In genomic region chr11:107029536-107029935, GRCm38 (mm10) we compare ENCODE assay signal across 22 mouse cellular contexts. TPM values are rescaled to one million over a fixed set of nuclear protein-coding genes. Genes with fewer than 3 reads are reported as not detected.
A peak's percentile ranks its signal among the peaks of the same experiment; 100 is the strongest.
DNase-seq lines count a peak whose midpoint lies in the region; ATAC-seq and TF ChIP-seq lines count a peak whose summit lies in the region.
"Had no signal": no experiment of that assay in that cellular context is flagged by ENCODE, and none has a peak within 500 bp of the region (broad histone marks: within the 10 kb centered on the region; RNA-seq: fewer than 3 reads in every experiment).

No protein-coding gene starts in this region.

- no peak overlapping the region for H3K9ac ChIP-seq in liver, postnatal 0 days (replicated peaks)
- H3K9ac ChIP-seq in liver, embryonic 11.5 days (ENCODE audit: low read depth, low read length): no peak overlapping the region
- no peak overlapping the region for H3K9ac ChIP-seq in hindbrain, embryonic 13.5 days
- H3K9ac ChIP-seq: limb, embryonic 12.5 days; liver, embryonic 12.5 days; midbrain, embryonic 15.5 days; neural tube, embryonic 13.5 days had no signal

- peak overlapping the region; percentile 84 for H3K27ac ChIP-seq in liver, postnatal 0 days (ENCODE audit: low read depth)
- no peak overlapping the region for H3K27ac ChIP-seq in liver, embryonic 11.5 days (ENCODE audit: low read depth, low read length)
- H3K27ac ChIP-seq in hindbrain, embryonic 13.5 days: no peak overlapping the region
- H3K27ac ChIP-seq: gastrocnemius, adult 2 months; hindbrain, embryonic 10.5 days; limb, embryonic 12.5 days; liver, embryonic 12.5 days; midbrain, embryonic 15.5 days; stomach, postnatal 0 days had no signal

- TF ChIP-seq CTCF in liver, postnatal 0 days (IDR thresholded peaks at IDR 0.05; ENCODE audit: low read depth): no peak

- no peaks in the 10 kb centered on the region for H3K36me3 ChIP-seq in liver, postnatal 0 days (replicated peaks; ENCODE audit: insufficient read depth, low read length)
- no peaks in the 10 kb centered on the region for H3K36me3 ChIP-seq in liver, embryonic 11.5 days (ENCODE audit: control insufficient read depth, insufficient read depth, low read length)
- H3K36me3 ChIP-seq in hindbrain, embryonic 13.5 days: 0 out of 2 replicates have a peak, but pooled peaks cover 4% of the 10 kb centered on the region
- H3K36me3 ChIP-seq: midbrain, embryonic 15.5 days; neural tube, embryonic 13.5 days had no signal

- H3K4me1 ChIP-seq in liver, postnatal 0 days (ENCODE audit: insufficient read depth): peaks cover 14% of the 10 kb centered on the region
- H3K4me1 ChIP-seq in liver, embryonic 11.5 days (replicated peaks; ENCODE audit: control insufficient read depth, insufficient read depth, low read length): peaks cover 7% of the 10 kb centered on the region; the same call in 1 of the 2 replicates
- peaks cover 31% of the 10 kb centered on the region for H3K4me1 ChIP-seq in hindbrain, embryonic 13.5 days (replicated peaks)

- WGBS in liver, postnatal 0 days (ENCODE audit: insufficient replicate concordance): 56% methylated on average over 19 of the region's 19 CpGs
- 55% methylated on average over 19 of the region's 19 CpGs for WGBS in liver, embryonic 11.5 days
- 54% methylated on average over 19 of the region's 19 CpGs for WGBS in hindbrain, embryonic 13.5 days

- peaks cover 18% of the 10 kb centered on the region for H3K27me3 ChIP-seq in liver, postnatal 0 days (ENCODE audit: insufficient read depth, low read length)
- H3K27me3 ChIP-seq in liver, embryonic 11.5 days (replicated peaks; ENCODE audit: control insufficient read depth, insufficient read depth, low read length): peaks cover 14% of the 10 kb centered on the region; the same call in 1 of the 2 replicates
- H3K27me3 ChIP-seq in hindbrain, embryonic 13.5 days: 0 out of 2 replicates have a peak, but pooled peaks cover 3% of the 10 kb centered on the region
- H3K27me3 ChIP-seq: midbrain, embryonic 15.5 days; neural tube, embryonic 13.5 days had no signal

- no peak overlapping the region for H3K4me3 ChIP-seq in liver, postnatal 0 days (ENCODE audit: low read depth, low read length)
- no peak overlapping the region for H3K4me3 ChIP-seq in liver, embryonic 11.5 days (ENCODE audit: low read depth, low read length)
- no peak overlapping the region for H3K4me3 ChIP-seq in hindbrain, embryonic 13.5 days
- H3K4me3 ChIP-seq: gastrocnemius, adult 2 months; liver, embryonic 12.5 days; midbrain, embryonic 15.5 days; neural tube, embryonic 13.5 days had no signal

- TF ChIP-seq EP300 in liver, postnatal 0 days (IDR thresholded peaks at IDR 0.05; ENCODE audit: low read depth): no peak

- no peak for ATAC-seq in CD4-positive, CD25-positive, alpha-beta regulatory T cell, adult 4 months
- ATAC-seq in liver, postnatal 0 days: no peak
- no peak for ATAC-seq in liver, embryonic 11.5 days (replicated peaks; ENCODE audit: low FRiP score)
- ATAC-seq in megakaryocyte progenitor cell, adult 5-6 weeks (replicated peaks; ENCODE audit: poor library complexity): no peak
- ATAC-seq in erythroid progenitor cell, adult 5-6 weeks (replicated peaks; ENCODE audit: low FRiP score, poor library complexity, severe bottlenecking): no peak
- ATAC-seq in hindbrain, embryonic 13.5 days (ENCODE audit: low FRiP score): no peak
- ATAC-seq: forebrain, embryonic 14.5 days; hindbrain, postnatal 0 days; liver, embryonic 12.5 days; midbrain, embryonic 15.5 days had no signal

- DNase-seq in CD4-positive, CD25-positive, alpha-beta regulatory T cell, adult 2 months (ENCODE audit: low read depth, low spot score): peak; percentile 48
- DNase-seq in liver, postnatal 0 days: no peak
- DNase-seq in liver, embryonic 11.5 days (ENCODE audit: low spot score): no peak
- DNase-seq in thymus, postnatal 0 days (ENCODE audit: low spot score): peak; percentile 16
- DNase-seq: adrenal gland, postnatal 25 days; cerebellum, adult 8-10 months; gastrocnemius, adult 2 months; heart, postnatal 10 days; kidney, adult 18-20 months; lung, adult 2 months had no signal

- no peak overlapping the region for H3K4me2 ChIP-seq in liver, postnatal 0 days (ENCODE audit: low read depth, low read length)
- H3K4me2 ChIP-seq in liver, embryonic 11.5 days: no peak overlapping the region
- H3K4me2 ChIP-seq in hindbrain, embryonic 13.5 days: no peak overlapping the region
- H3K4me2 ChIP-seq: liver, embryonic 12.5 days; midbrain, embryonic 15.5 days had no signal

- no peaks in the 10 kb centered on the region for H3K9me3 ChIP-seq in liver, postnatal 0 days (ENCODE audit: low read length)
- H3K9me3 ChIP-seq in liver, embryonic 11.5 days (ENCODE audit: control insufficient read depth, low read length): no peaks in the 10 kb centered on the region
- H3K9me3 ChIP-seq in hindbrain, embryonic 13.5 days: no peaks in the 10 kb centered on the region
- H3K9me3 ChIP-seq: hindbrain, embryonic 10.5 days; limb, embryonic 12.5 days; liver, embryonic 12.5 days; midbrain, embryonic 15.5 days; neural tube, embryonic 13.5 days had no signal

RNA-seq across cellular contexts. Expression of gene 1810010H24Rik, which starts 4.1 kb away (rescaled TPM):
- 1 to 10 TPM; 1.4 to 1.5 TPM for polyA plus RNA-seq in CD4-positive, CD25-positive, alpha-beta regulatory T cell, adult 4 months (2017; shearing (Covaris generic))
- polyA plus RNA-seq in liver, postnatal 0 days (2015; fragmentation: Nextera tagmentation; extraction: Ambion mirVana): 7.3 and 10.3 TPM in 2 replicates
- polyA plus RNA-seq in liver, embryonic 11.5 days (2014; fragmentation: Nextera tagmentation; extraction: Ambion mirVana): 1.9 and 2.1 TPM in 2 replicates
- polyA plus RNA-seq in thymus, postnatal 0 days (2015; fragmentation: Nextera tagmentation; extraction: Ambion mirVana): 2.2 and 2.8 TPM in 2 replicates
- not detected in 2 replicates for total RNA-seq in megakaryocyte progenitor cell, adult 5-6 weeks (2015)
- total RNA-seq in megakaryocyte progenitor cell, adult 5-6 weeks (2017): not detected in 2 replicates
- 2.5 TPM in 1 of 2 replicates, not detected in the other for total RNA-seq in erythroid progenitor cell, adult 5-6 weeks (2015; ENCODE audit: low replicate concordance)
- not detected in 2 replicates for total RNA-seq in erythroid progenitor cell, adult 5-6 weeks (2017; ENCODE audit: low replicate concordance)
- polyA plus RNA-seq in hindbrain, embryonic 13.5 days (2015; fragmentation: Nextera tagmentation; extraction: Ambion mirVana): 5.4 and 5.6 TPM in 2 replicates

RNA-seq across cellular contexts. Expression of gene Kpna2, which starts 30.2 kb away (rescaled TPM):
- polyA plus RNA-seq in CD4-positive, CD25-positive, alpha-beta regulatory T cell, adult 4 months (2017; shearing (Covaris generic)): 100 to 1,000 TPM; 115 to 134 TPM
- 115 and 128 TPM in 2 replicates for polyA plus RNA-seq in liver, postnatal 0 days (2015; fragmentation: Nextera tagmentation; extraction: Ambion mirVana)
- 448 and 517 TPM in 2 replicates for polyA plus RNA-seq in liver, embryonic 11.5 days (2014; fragmentation: Nextera tagmentation; extraction: Ambion mirVana)
- 427 and 439 TPM in 2 replicates for polyA plus RNA-seq in thymus, postnatal 0 days (2015; fragmentation: Nextera tagmentation; extraction: Ambion mirVana)
- 322 and 354 TPM in 2 replicates for total RNA-seq in megakaryocyte progenitor cell, adult 5-6 weeks (2015)
- 249 and 283 TPM in 2 replicates for total RNA-seq in megakaryocyte progenitor cell, adult 5-6 weeks (2017)
- total RNA-seq in erythroid progenitor cell, adult 5-6 weeks (2015; ENCODE audit: low replicate concordance): 456 and 494 TPM in 2 replicates
- 286 and 365 TPM in 2 replicates for total RNA-seq in erythroid progenitor cell, adult 5-6 weeks (2017; ENCODE audit: low replicate concordance)
- polyA plus RNA-seq in hindbrain, embryonic 13.5 days (2015; fragmentation: Nextera tagmentation; extraction: Ambion mirVana): 189 TPM in 2 replicates

Comparison
In these comparisons a context has a peak if more than half of its experiments do, and no peak if none do; other contexts are left out.
1. DNase-seq: peak in CD4-positive, CD25-positive, alpha-beta regulatory T cell, adult 2 months (single experiment) and thymus, postnatal 0 days (single experiment); none in liver, postnatal 0 days (single experiment) and liver, embryonic 11.5 days (single experiment).